Mouse (Mus musculus): Measurements from ENCODE around the gene Gpat3. TPM values are rescaled to one million over a fixed set of nuclear protein-coding genes. Genes with fewer than 3 reads are reported as not detected.

Gene Gpat3
- polyA plus RNA-seq, 1 experiment, result 4.7 TPM

GRCm38 (mm10) chr5:100847143-100847542, 1.6 kb downstream of the Gpat3 start:
- Histone ChIP-seq H3ac (ENCODE audit: control insufficient read depth, insufficient read length) (peak overlapping the region; percentile 94), H3K4me3 (peak overlapping the region; percentile 72), H3K27me3 (ENCODE audit: control insufficient read depth, insufficient read depth, insufficient read length) (no peaks in the 10 kb centered on the region), H3K4me2 (ENCODE audit: low read depth) (peak overlapping the region; percentile 94), H3K36me3 (ENCODE audit: control insufficient read depth, insufficient read depth) (no peaks in the 10 kb centered on the region), H3K79me2 (ENCODE audit: control insufficient read depth, insufficient read depth) (no peaks in the 10 kb centered on the region)
- TF ChIP-seq SRF (IDR thresholded peaks at IDR 0.05; ENCODE audit: control insufficient read depth, insufficient read length, low read depth) (no peak), REST (IDR thresholded peaks at IDR 0.05; ENCODE audit: insufficient read depth, insufficient read length) (no peak), E2F4 (IDR thresholded peaks at IDR 0.05; ENCODE audit: insufficient read depth) (no peak), USF1 (IDR thresholded peaks at IDR 0.05; ENCODE audit: low read depth) (no peak), TCF3 (IDR thresholded peaks at IDR 0.05; ENCODE audit: insufficient read length, low read depth) (no peak), MYOG (IDR thresholded peaks at IDR 0.05; ENCODE audit: control insufficient read depth in 1 of 3, insufficient read depth in 1 of 3, insufficient read length in 2 of 3, low read depth in 2 of 3) (no peak), CEBPB (IDR thresholded peaks at IDR 0.05; ENCODE audit: insufficient read depth, poor library complexity, severe bottlenecking) (no peak), MAX (IDR thresholded peaks at IDR 0.05; ENCODE audit: low read depth) (no peak), TCF12 (IDR thresholded peaks at IDR 0.05; ENCODE audit: insufficient read depth, poor library complexity, severe bottlenecking) (no peak), POLR2AphosphoS2 (IDR thresholded peaks at IDR 0.05; ENCODE audit: insufficient read length, low read depth) (no peak)

- Histone ChIP-seq H3K4me3 (no peak overlapping the region), H3K79me2 (ENCODE audit: control insufficient read depth, insufficient read depth) (no peaks in the 10 kb centered on the region), H3K36me3 (ENCODE audit: control insufficient read depth, insufficient read depth) (no peaks in the 10 kb centered on the region), H3K4me2 (ENCODE audit: low read depth) (no peak overlapping the region), H3K27me3 (ENCODE audit: control insufficient read depth, insufficient read depth, insufficient read length) (no peaks in the 10 kb centered on the region), H3ac (ENCODE audit: control insufficient read depth, insufficient read length) (no peak overlapping the region)
- no peak for TF ChIP-seq MAX (IDR thresholded peaks at IDR 0.05; ENCODE audit: low read depth)
- no peak for TF ChIP-seq MYOG (IDR thresholded peaks at IDR 0.05; ENCODE audit: control insufficient read depth in 1 of 3, insufficient read depth in 1 of 3, insufficient read length in 2 of 3, low read depth in 2 of 3)
- TF ChIP-seq USF1 (IDR thresholded peaks at IDR 0.05; ENCODE audit: low read depth), result no peak
- TF ChIP-seq TCF12 (IDR thresholded peaks at IDR 0.05; ENCODE audit: insufficient read depth, poor library complexity, severe bottlenecking), result no peak
- no peak for TF ChIP-seq CEBPB (IDR thresholded peaks at IDR 0.05; ENCODE audit: insufficient read depth, poor library complexity, severe bottlenecking)
Measured at GRCm38 (mm10) chr5:100853963-100854362, 8.4 kb downstream of the Gpat3 start.

- Histone ChIP-seq H3K27me3 (ENCODE audit: control insufficient read depth, insufficient read depth, insufficient read length) (no peaks in the 10 kb centered on the region), H3K36me3 (ENCODE audit: control insufficient read depth, insufficient read depth) (no peaks in the 10 kb centered on the region), H3K4me2 (ENCODE audit: low read depth) (no peak overlapping the region), H3K4me3 (no peak overlapping the region), H3ac (ENCODE audit: control insufficient read depth, insufficient read length) (no peak overlapping the region), H3K79me2 (ENCODE audit: control insufficient read depth, insufficient read depth) (no peaks in the 10 kb centered on the region)
- peak; percentile 80 for TF ChIP-seq USF1 (IDR thresholded peaks at IDR 0.05; ENCODE audit: low read depth)
- no peak for TF ChIP-seq MYOG (IDR thresholded peaks at IDR 0.05; ENCODE audit: control insufficient read depth in 1 of 3, insufficient read depth in 1 of 3, insufficient read length in 2 of 3, low read depth in 2 of 3)
- no peak for TF ChIP-seq E2F4 (IDR thresholded peaks at IDR 0.05; ENCODE audit: insufficient read depth)
Measured at GRCm38 (mm10) chr5:100856552-100856951, 11.0 kb downstream of the Gpat3 start.

- Histone ChIP-seq H3K4me2 (ENCODE audit: low read depth) (peak overlapping the region; percentile 8), H3K79me2 (ENCODE audit: control insufficient read depth, insufficient read depth) (no peaks in the 10 kb centered on the region), H3K36me3 (ENCODE audit: control insufficient read depth, insufficient read depth) (no peaks in the 10 kb centered on the region), H3K4me3 (no peak overlapping the region), H3K27me3 (ENCODE audit: control insufficient read depth, insufficient read depth, insufficient read length) (no peaks in the 10 kb centered on the region), H3ac (ENCODE audit: control insufficient read depth, insufficient read length) (no peak overlapping the region)
- TF ChIP-seq MYOD1 (IDR thresholded peaks at IDR 0.05; ENCODE audit: control insufficient read depth in 1 of 3, insufficient read length in 2 of 3, low read depth in 2 of 3), result peak in 2 of 3 experiments; percentile 24 to 67
- no peak for TF ChIP-seq TCF12 (IDR thresholded peaks at IDR 0.05; ENCODE audit: insufficient read depth, poor library complexity, severe bottlenecking)
- TF ChIP-seq E2F4 (IDR thresholded peaks at IDR 0.05; ENCODE audit: insufficient read depth), result no peak
- peak in 2 of 3 experiments; percentile 27 to 46 for TF ChIP-seq MYOG (IDR thresholded peaks at IDR 0.05; ENCODE audit: control insufficient read depth in 1 of 3, insufficient read depth in 1 of 3, insufficient read length in 2 of 3, low read depth in 2 of 3)
- 0 out of 2 replicates have a peak, but pooled peaks have one; percentile 45 for TF ChIP-seq CEBPB (IDR thresholded peaks at IDR 0.05; ENCODE audit: insufficient read depth, poor library complexity, severe bottlenecking)
Measured at GRCm38 (mm10) chr5:100860417-100861053, 15.0 kb downstream of the Gpat3 start.

- Histone ChIP-seq H3K4me2 (ENCODE audit: low read depth) (peak overlapping the region; percentile 2), H3K36me3 (ENCODE audit: control insufficient read depth, insufficient read depth) (no peaks in the 10 kb centered on the region), H3ac (ENCODE audit: control insufficient read depth, insufficient read length) (no peak overlapping the region), H3K4me3 (no peak overlapping the region), H3K27me3 (ENCODE audit: control insufficient read depth, insufficient read depth, insufficient read length) (no peaks in the 10 kb centered on the region), H3K79me2 (ENCODE audit: control insufficient read depth, insufficient read depth) (no peaks in the 10 kb centered on the region)
- no peak for TF ChIP-seq E2F4 (IDR thresholded peaks at IDR 0.05; ENCODE audit: insufficient read depth)
- TF ChIP-seq MAX (IDR thresholded peaks at IDR 0.05; ENCODE audit: low read depth), result no peak
- no peak for TF ChIP-seq REST (IDR thresholded peaks at IDR 0.05; ENCODE audit: insufficient read depth, insufficient read length)
- no peak for TF ChIP-seq MYOG (IDR thresholded peaks at IDR 0.05; ENCODE audit: control insufficient read depth in 1 of 3, insufficient read depth in 1 of 3, insufficient read length in 2 of 3, low read depth in 2 of 3)
Measured at GRCm38 (mm10) chr5:100861140-100861539, 15.6 kb downstream of the Gpat3 start.

All from myocyte (in vitro differentiated cells).